Mouse (Mus musculus) ZHBTc4 (cell line): ENCODE results near the gene Ncmap.

ENCODE experiments used
- DNase-seq: peaks from one replicate; pipeline ENCODE4 v3.0.0-alpha.2; 2011; ENCODE audit warnings: low read depth, low spot score

Gene Ncmap

GRCm38 (mm10) chr4:135353066-135353793 lies 44.8 kb downstream of the Ncmap start, which contains the start of gene Srrm1:
Srrm1 (minus strand) TSS chr4:135353321.
- peak; percentile 99 for DNase-seq

GRCm38 (mm10) chr4:135352326-135353065 lies 45.5 kb downstream of the Ncmap start:
- peak; percentile 46 for DNase-seq

- peak; percentile 54 for DNase-seq
Observed at GRCm38 (mm10) chr4:135337376-135337942, 60.6 kb downstream of the Ncmap start.

- DNase-seq, result no peak
Observed at GRCm38 (mm10) chr4:135336023-135336357, 62.0 kb downstream of the Ncmap start.

- no peak for DNase-seq
Observed at GRCm38 (mm10) chr4:135335327-135336022, 62.6 kb downstream of the Ncmap start.

GRCm38 (mm10) chr4:135326469-135326868 lies 71.6 kb downstream of the Ncmap start:
- DNase-seq, result no peak

GRCm38 (mm10) chr4:135326046-135326445 lies 72.0 kb downstream of the Ncmap start:
- no peak for DNase-seq

GRCm38 (mm10) chr4:135323021-135323420 lies 75.0 kb downstream of the Ncmap start:
- no peak for DNase-seq
